Mouse (Mus musculus) midbrain, embryonic 15.5 days (tissue): Measurements from ENCODE around the gene Zfp950. TPM values are rescaled to one million over a fixed set of nuclear protein-coding genes. Genes with fewer than 3 reads are reported as not detected.

Source experiments
- ATAC-seq: fragments of 200-750 bp; cut with Nextera tagmentation; replicated peaks from 2 replicates; pipeline ENCODE4 v1.8.0; 2017; ENCODE audit warnings: moderate TSS enrichment
- H3K27ac ChIP-seq: fragments of 300-500 bp; sonication (generic); 2 replicates; pipeline ENCODE4 v1.5.1; 2015; ENCODE audit warnings: mild to moderate bottlenecking, inconsistent platforms
- H3K27me3 ChIP-seq: fragments of 300-500 bp; sonication (generic); replicated peaks from 2 replicates; pipeline ENCODE4 v1.6.1; 2015; ENCODE audit warnings: inconsistent platforms
- H3K36me3 ChIP-seq: fragments of 300-500 bp; sonication (generic); replicated peaks from 2 replicates; pipeline ENCODE4 v1.6.1; 2015; ENCODE audit warnings: inconsistent platforms
- H3K4me1 ChIP-seq: fragments of 300-500 bp; sonication (generic); 2 replicates; pipeline ENCODE4 v1.6.1; 2015; ENCODE audit warnings: inconsistent platforms
- H3K4me2 ChIP-seq: fragments of 300-500 bp; sonication (generic); 2 replicates; pipeline ENCODE4 v1.6.1; 2015; ENCODE audit warnings: inconsistent platforms, mild to moderate bottlenecking, moderate library complexity
- H3K4me3 ChIP-seq: fragments of 300-500 bp; sonication (generic); 2 replicates; pipeline ENCODE4 v1.5.1; 2015; ENCODE audit warnings: mild to moderate bottlenecking, inconsistent platforms
- H3K9ac ChIP-seq: fragments of 300-500 bp; sonication (generic); 2 replicates; pipeline ENCODE4 v1.6.1; 2015; ENCODE audit warnings: mild to moderate bottlenecking, inconsistent platforms
- H3K9me3 ChIP-seq: fragments of 300-500 bp; sonication (generic); 2 replicates; pipeline ENCODE4 v1.6.1; 2016; ENCODE audit warnings: inconsistent platforms
- WGBS: fragments of 180-500 bp; shearing (Covaris S2); methylation state at CpG from one replicate; pipeline ENCODE4 v1.1.7; 2015; ENCODE audit warnings: mixed read lengths; 5-methylcytosine and 5-hydroxymethylcytosine counted together
- polyA plus RNA-seq: library from polyadenylated mRNA; unstranded; fragments of >200 nt; fragmentation: Nextera tagmentation; extraction: Ambion mirVana; gene quantifications from 2 replicates; pipeline ENCODE4 v1.2.1, GENCODE M21; 2015

The Zfp950 gene
- polyA plus RNA-seq, 1 experiment from 2014 or later = 48.5 TPM

DNA sequence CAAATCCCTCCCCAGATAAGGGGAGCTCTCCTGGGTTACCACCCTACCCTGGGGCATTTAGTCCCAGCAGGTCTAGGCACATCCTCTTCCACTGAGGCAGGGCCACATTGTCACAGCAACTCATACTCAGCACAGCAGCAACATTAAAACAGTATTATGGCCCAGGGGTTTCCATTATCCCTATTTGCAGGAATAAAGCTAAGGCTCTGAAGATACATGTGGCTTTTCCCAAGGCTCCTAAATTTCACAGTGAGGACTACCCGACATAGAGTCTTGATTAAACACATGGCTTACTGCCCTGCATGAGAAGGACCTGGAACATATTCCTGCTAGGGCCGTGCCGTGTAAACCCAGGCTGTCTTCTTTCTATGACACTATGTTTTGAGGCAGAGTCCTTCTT lies 51.6 kb downstream of the Zfp950 start:
- WGBS = 92% methylated on average over 3 of the region's 3 CpGs
- H3K36me3 ChIP-seq = no peaks in the 10 kb centered on the region; the same call in 1 of the 2 replicates
- ATAC-seq = no peak
- no peaks in the 10 kb centered on the region for H3K9me3 ChIP-seq
- H3K4me3 ChIP-seq = no peak overlapping the region
- no peak overlapping the region for H3K4me2 ChIP-seq
- no peaks in the 10 kb centered on the region for H3K4me1 ChIP-seq
- H3K27ac ChIP-seq = no peak overlapping the region
- no peaks in the 10 kb centered on the region for H3K27me3 ChIP-seq
- no peak overlapping the region for H3K9ac ChIP-seq

DNA sequence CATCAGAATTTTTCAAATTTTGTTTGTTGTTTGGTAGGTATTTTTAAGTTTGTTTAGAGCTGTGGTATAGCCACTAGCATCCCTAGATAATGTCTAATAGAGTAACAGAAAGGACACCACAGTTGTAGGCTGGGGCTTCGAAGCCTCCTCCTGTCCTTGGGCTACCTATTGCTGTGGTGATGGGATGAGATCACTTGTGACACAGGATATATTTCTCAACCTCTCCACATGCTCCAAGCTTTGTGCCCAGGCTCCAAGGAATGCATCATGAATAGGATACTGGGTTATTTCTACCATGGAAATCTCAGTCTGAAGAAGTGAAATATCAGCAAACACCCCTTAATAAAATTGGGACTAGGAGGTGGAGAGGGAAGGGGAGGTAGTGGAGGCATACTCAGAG lies 52.9 kb downstream of the Zfp950 start:
- no peaks in the 10 kb centered on the region for H3K9me3 ChIP-seq
- no peak overlapping the region for H3K9ac ChIP-seq
- H3K27me3 ChIP-seq = no peaks in the 10 kb centered on the region
- 88% methylated on average over 1 of the region's 1 CpGs for WGBS
- H3K36me3 ChIP-seq = no peaks in the 10 kb centered on the region; the same call in 1 of the 2 replicates
- no peak for ATAC-seq
- H3K4me1 ChIP-seq = no peaks in the 10 kb centered on the region
- no peak overlapping the region for H3K4me2 ChIP-seq
- no peak overlapping the region for H3K27ac ChIP-seq
- H3K4me3 ChIP-seq = no peak overlapping the region

DNA sequence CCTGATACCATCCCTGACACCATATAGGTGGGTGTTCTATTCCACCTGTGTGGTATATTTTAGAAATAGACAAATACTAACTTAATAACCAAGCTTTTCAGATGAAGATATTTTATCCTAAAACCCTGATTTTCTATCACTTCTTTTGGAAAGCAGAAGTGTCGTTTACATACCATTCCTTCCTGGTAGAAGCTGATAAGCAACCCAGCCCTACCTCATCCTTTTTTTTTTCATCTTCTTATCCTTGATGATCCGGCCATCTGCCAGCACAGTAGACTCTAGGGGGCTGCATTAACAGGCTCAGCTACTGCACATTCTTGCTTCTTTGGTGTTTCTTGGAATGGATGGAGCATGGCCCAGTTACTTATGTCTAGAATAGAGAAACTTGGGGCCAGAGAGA lies 55.4 kb downstream of the Zfp950 start:
- Histone ChIP-seq H3K4me2 (no peak overlapping the region), H3K27ac (no peak overlapping the region), H3K27me3 (no peaks in the 10 kb centered on the region), H3K36me3 (peaks cover 5% of the 10 kb centered on the region; the same call in 1 of the 2 replicates), H3K4me1 (no peaks in the 10 kb centered on the region), H3K9ac (no peak overlapping the region), H3K4me3 (no peak overlapping the region), H3K9me3 (no peaks in the 10 kb centered on the region)
- ATAC-seq = no peak
- WGBS = 79% methylated on average over 2 of the region's 2 CpGs

DNA sequence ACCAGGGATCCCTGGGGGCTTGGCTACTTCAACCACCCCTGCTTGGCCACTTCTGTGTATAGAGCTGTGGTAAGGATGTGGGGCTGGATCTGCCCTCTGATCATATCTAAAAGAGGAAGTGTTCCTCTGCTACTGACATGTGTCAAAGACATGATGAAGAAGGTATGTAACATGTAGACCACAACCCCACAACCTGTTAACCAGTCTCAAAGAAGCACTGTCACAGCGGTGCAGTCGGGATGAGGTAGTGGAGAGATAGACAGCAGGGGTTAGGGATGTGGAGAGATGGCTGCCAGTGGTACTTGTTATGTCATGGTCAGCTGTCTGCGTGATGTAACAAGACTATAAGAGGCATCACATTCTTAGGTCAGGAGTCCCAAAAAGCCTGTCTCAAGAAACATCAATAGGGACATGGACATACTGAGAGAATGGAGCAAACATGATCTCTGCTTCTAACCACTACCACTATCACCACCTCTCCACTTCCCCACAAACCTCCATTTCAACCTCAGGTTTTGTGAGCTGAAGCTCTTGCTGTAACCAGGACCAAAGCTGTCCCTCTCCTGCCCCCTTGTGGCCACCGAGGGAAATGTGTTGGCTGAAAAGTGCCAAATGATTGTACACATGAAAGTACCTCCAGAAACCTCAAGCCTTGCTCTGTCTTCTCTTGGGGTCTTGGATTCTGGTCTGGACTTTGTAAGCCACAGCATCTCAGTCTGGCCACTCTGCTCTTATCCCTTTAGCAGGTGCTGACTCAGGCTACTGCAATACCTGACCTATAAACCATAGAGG lies 56.3 kb downstream of the Zfp950 start:
- 47% methylated on average over 4 of the region's 4 CpGs for WGBS
- no peak overlapping the region for H3K9ac ChIP-seq
- H3K4me3 ChIP-seq = no peak overlapping the region
- no peak overlapping the region for H3K4me2 ChIP-seq
- 0 out of 2 replicates have a peak, but pooled peaks cover 5% of the 10 kb centered on the region for H3K36me3 ChIP-seq
- H3K27ac ChIP-seq = no peak overlapping the region
- peak; percentile 84 for ATAC-seq
- H3K4me1 ChIP-seq = no peaks in the 10 kb centered on the region
- no peaks in the 10 kb centered on the region for H3K9me3 ChIP-seq
- H3K27me3 ChIP-seq = no peaks in the 10 kb centered on the region

DNA sequence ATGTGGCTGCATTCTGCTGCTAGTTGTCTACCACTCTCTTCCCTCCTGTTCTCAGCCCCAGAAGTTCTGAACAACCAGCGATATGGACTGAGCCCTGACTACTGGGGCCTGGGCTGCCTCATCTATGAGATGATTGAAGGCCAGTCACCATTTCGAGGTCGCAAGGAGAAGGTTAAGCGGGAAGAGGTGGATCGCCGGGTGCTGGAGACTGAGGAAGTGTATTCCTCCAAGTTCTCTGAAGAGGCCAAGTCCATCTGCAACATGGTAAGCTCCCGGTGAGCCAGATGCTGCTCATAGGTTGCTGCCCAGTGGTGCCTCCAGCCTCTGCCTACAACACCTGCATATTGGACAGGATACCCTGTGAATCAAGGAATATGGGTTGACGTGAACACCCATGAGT lies 57.6 kb downstream of the Zfp950 start:
- H3K4me2 ChIP-seq = no peak overlapping the region
- 0 out of 2 replicates have a peak, but pooled peaks cover 5% of the 10 kb centered on the region for H3K36me3 ChIP-seq
- H3K9ac ChIP-seq = no peak overlapping the region
- no peak overlapping the region for H3K4me3 ChIP-seq
- H3K4me1 ChIP-seq = no peaks in the 10 kb centered on the region
- 92% methylated on average over 8 of the region's 8 CpGs for WGBS
- no peak overlapping the region for H3K27ac ChIP-seq
- no peaks in the 10 kb centered on the region for H3K9me3 ChIP-seq
- no peak for ATAC-seq
- no peaks in the 10 kb centered on the region for H3K27me3 ChIP-seq

DNA sequence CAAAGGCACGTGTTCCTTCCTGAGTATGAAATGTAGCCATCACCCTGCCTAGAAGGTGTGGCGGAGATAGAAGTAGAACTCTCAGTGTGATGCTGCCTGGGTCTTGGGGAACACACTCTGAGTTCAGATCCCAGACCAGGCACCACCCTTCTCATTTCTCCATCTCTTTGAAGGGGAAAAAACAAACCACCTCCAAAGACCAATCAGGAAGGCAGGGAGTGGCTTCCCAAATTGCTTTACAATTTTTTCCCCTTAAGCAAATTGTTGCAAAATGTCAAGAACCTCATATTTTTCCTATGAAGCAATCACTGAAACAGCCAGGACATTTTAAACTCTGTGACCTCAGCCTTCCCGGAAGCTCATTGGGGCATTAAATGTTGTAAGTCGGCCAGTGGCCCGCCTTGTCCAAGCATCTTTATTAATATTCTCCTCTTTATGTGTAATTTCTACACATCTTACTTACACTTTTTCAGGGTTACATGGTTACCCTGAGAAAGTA lies 60.3 kb downstream of the Zfp950 start:
- no peak overlapping the region for H3K9ac ChIP-seq
- no peak for ATAC-seq
- WGBS = 96% methylated on average over 5 of the region's 5 CpGs
- 0 out of 2 replicates have a peak, but pooled peaks cover 5% of the 10 kb centered on the region for H3K36me3 ChIP-seq
- no peaks in the 10 kb centered on the region for H3K27me3 ChIP-seq
- no peaks in the 10 kb centered on the region for H3K4me1 ChIP-seq
- H3K4me2 ChIP-seq = no peak overlapping the region
- H3K9me3 ChIP-seq = no peaks in the 10 kb centered on the region
- no peak overlapping the region for H3K4me3 ChIP-seq
- no peak overlapping the region for H3K27ac ChIP-seq

DNA sequence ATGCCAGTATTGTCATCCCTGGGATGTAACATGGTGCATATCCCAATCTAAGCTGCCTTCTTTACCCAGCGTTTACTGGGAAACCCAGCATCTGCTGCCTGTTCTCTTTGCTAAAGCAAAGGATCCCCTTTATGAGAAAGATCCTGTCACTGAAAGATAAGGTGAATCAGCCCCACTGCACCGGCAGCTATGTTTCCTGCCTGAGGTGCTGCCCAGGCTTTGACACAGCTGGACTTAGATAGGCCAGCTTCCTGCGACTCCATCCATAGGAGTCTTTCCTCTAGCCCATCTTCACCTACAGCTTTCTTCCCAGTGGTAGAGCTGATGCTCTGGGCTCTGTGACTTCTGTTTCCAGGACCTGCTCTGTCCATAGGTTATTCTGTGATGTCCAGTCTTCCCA lies 62.0 kb downstream of the Zfp950 start:
- Histone ChIP-seq H3K27me3 (no peaks in the 10 kb centered on the region), H3K9ac (no peak overlapping the region), H3K9me3 (no peaks in the 10 kb centered on the region), H3K36me3 (0 out of 2 replicates have a peak, but pooled peaks cover 5% of the 10 kb centered on the region), H3K27ac (no peak overlapping the region), H3K4me2 (no peak overlapping the region), H3K4me1 (no peaks in the 10 kb centered on the region), H3K4me3 (no peak overlapping the region)
- WGBS = 90% methylated on average over 3 of the region's 3 CpGs
- no peak for ATAC-seq

DNA sequence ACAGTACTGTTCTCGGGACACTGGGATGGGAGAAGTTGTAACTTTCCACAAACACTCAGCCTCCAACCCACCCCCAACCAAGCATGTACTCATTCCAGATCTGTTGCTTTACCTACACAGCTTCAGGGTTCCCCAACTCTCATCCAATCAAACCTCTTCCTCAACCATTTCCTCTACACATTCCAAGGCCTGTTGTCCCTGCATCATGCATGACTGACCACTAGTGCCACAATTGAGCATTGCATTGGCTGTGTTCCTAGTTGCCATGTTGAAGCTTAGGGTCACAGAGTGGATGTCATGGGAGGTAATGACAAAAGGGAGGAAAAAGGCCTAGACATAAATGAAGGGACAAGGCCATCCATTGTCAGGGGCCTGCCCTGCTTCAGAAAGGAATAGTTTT lies 75.6 kb downstream of the Zfp950 start:
- ATAC-seq = no peak
- WGBS = 91% methylated on average over 1 of the region's 1 CpGs
- H3K4me2 ChIP-seq = no peak overlapping the region
- no peak overlapping the region for H3K9ac ChIP-seq
- no peaks in the 10 kb centered on the region for H3K27me3 ChIP-seq
- no peaks in the 10 kb centered on the region for H3K4me1 ChIP-seq
- no peak overlapping the region for H3K27ac ChIP-seq
- H3K4me3 ChIP-seq = no peak overlapping the region
- H3K9me3 ChIP-seq = no peaks in the 10 kb centered on the region
- H3K36me3 ChIP-seq = no peaks in the 10 kb centered on the region

DNA sequence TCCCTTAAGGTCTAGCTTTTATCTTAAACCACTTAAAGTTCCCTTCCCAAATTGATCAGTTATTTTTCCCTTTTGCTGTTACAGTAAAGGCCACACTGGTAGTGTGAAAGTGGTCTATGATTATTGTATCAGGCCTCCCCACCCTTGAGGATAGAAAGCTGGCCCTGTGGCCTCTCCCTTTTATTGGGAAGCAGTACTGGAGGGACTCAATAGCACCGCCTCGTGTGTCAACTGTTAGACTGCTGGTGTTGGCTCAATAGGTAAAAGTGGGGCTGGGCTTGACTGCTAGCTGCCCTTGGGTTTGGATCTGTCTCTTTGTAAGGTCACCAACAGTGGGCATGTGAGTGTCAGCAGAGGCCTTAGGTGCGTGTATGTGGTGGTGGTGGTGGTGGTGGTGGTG lies 76.3 kb downstream of the Zfp950 start:
- no peak overlapping the region for H3K9ac ChIP-seq
- 93% methylated on average over 3 of the region's 3 CpGs for WGBS
- H3K36me3 ChIP-seq = no peaks in the 10 kb centered on the region
- no peaks in the 10 kb centered on the region for H3K27me3 ChIP-seq
- no peaks in the 10 kb centered on the region for H3K4me1 ChIP-seq
- H3K27ac ChIP-seq = no peak overlapping the region
- no peak for ATAC-seq
- no peaks in the 10 kb centered on the region for H3K9me3 ChIP-seq
- H3K4me2 ChIP-seq = no peak overlapping the region
- no peak overlapping the region for H3K4me3 ChIP-seq

DNA sequence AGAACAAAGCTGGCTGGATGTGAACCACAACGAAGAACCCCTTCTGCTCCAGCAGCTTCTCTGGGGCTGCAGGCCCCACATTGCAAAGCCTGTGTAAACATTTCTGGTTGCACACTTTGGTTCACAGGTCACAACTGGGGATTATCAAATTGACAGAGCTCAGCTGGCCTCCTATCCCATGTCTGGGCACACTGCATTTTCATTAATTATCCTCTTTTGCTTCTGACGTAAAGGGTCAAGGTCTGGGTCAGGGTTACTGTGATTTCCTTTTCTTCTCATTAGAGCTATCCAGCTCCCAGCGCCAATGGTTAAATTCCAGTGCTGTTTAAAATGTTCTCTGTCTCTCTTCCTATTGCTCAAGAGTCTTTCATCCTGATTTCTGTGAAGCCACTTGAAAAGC lies 83.1 kb downstream of the Zfp950 start:
- H3K4me1 ChIP-seq = no peaks in the 10 kb centered on the region
- H3K9ac ChIP-seq = no peak overlapping the region
- ATAC-seq = no peak
- no peaks in the 10 kb centered on the region for H3K27me3 ChIP-seq
- WGBS = 39% methylated on average over 3 of the region's 3 CpGs
- H3K4me3 ChIP-seq = no peak overlapping the region
- no peaks in the 10 kb centered on the region for H3K36me3 ChIP-seq
- H3K27ac ChIP-seq = no peak overlapping the region
- H3K9me3 ChIP-seq = no peaks in the 10 kb centered on the region
- H3K4me2 ChIP-seq = no peak overlapping the region

DNA sequence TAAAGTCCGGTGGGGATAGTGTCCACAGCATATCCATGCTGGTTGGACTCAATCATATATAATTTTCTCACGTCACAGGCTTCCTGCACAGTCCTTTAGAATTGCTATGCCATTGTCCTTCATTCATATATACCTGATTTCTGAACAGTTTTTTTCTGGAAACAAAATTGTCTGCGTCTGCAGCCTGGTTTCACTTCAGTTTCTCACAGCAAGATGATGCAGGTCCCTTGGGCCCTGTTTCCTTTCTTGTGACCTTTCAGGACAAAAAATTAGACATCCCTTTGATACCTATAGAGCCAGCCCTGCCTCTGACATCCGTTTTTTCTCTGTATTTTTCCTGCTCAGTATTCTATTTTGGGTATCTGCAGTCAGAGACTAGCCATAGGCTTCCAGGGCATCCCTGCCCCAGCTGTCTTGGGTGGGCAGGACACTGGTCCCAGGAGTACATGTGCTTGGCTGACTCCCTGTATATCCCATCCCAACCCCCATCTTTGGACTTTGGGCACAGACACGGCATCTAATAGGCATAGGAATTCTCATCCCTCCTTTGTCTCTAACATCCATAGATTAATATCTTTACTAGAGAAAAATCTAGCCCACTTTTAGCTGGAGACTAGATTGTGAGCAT lies 83.7 kb downstream of the Zfp950 start:
- Histone ChIP-seq H3K4me1 (no peaks in the 10 kb centered on the region), H3K27ac (no peak overlapping the region), H3K9me3 (no peaks in the 10 kb centered on the region), H3K4me2 (no peak overlapping the region), H3K4me3 (no peak overlapping the region), H3K9ac (no peak overlapping the region), H3K36me3 (no peaks in the 10 kb centered on the region), H3K27me3 (no peaks in the 10 kb centered on the region)
- ATAC-seq = no peak
- WGBS = 61% methylated on average over 5 of the region's 5 CpGs

DNA sequence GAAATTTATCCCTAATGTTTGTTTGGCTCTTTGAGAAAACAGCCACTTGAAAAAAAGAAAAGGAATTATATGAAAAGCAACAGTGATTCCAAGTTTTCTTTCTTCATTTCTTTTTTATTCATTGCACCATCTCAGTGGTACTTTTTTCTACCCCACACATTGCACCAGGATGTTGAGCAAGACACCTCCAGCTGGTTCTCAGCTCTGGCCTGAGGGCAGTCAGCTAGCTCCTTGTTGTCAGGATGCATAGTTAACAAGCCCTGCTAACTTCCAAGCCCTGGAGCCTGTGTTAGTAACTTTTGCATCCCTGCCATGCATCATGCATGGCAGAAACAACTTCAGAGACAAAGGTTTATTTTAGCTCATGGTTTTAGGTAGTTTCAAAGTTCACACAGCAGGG lies 87.9 kb downstream of the Zfp950 start:
- no peaks in the 10 kb centered on the region for H3K9me3 ChIP-seq
- H3K4me3 ChIP-seq = no peak overlapping the region
- H3K36me3 ChIP-seq = no peaks in the 10 kb centered on the region
- no peak overlapping the region for H3K4me2 ChIP-seq
- ATAC-seq = no peak
- no peak overlapping the region for H3K9ac ChIP-seq
- no peaks in the 10 kb centered on the region for H3K4me1 ChIP-seq
- H3K27ac ChIP-seq = no peak overlapping the region
- H3K27me3 ChIP-seq = no peaks in the 10 kb centered on the region

DNA sequence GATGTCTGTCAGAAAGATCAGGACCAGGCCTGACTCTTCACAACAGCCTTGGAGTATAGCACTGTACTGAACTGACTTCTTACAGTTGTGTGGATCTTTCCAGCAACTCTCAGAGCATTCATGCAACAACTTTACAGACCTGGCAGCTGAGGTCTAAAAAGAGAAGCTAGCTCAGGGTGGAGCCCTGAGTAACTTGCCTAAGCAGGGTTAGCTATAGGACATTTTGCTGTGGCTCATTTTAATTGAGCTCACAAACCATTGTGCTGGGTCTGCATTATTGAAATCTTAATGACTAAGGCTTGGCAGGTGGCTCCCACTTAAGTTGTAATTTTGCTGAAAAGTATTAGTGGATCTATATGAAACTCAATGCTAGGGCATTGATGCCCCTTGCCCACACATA lies 88.6 kb downstream of the Zfp950 start:
- H3K4me2 ChIP-seq = no peak overlapping the region
- H3K4me1 ChIP-seq = no peaks in the 10 kb centered on the region
- H3K9ac ChIP-seq = no peak overlapping the region
- no peaks in the 10 kb centered on the region for H3K9me3 ChIP-seq
- ATAC-seq = no peak
- no peak overlapping the region for H3K27ac ChIP-seq
- H3K36me3 ChIP-seq = no peaks in the 10 kb centered on the region
- no peak overlapping the region for H3K4me3 ChIP-seq
- no peaks in the 10 kb centered on the region for H3K27me3 ChIP-seq
